Mouse (Mus musculus) megakaryocyte, embryonic 14.5 days (primary cell): ENCODE results near the gene Odf4. TPM values are rescaled to one million over a fixed set of nuclear protein-coding genes. Genes with fewer than 3 reads are reported as not detected.
"Not testable (repeated sequence)": the region's sequence is repeated elsewhere in the genome, so short reads cannot be mapped to it uniquely, and the experiment has no call there.

Experiments
- H3K27me3 ChIP-seq: replicated peaks from 2 replicates; pipeline ENCODE3; 2012; ENCODE audit warnings: inconsistent platforms
- H3K36me3 ChIP-seq: replicated peaks from 2 replicates; pipeline ENCODE3; 2012; ENCODE audit warnings: low read length, inconsistent platforms, mixed read lengths
- H3K4me1 ChIP-seq: 2 replicates; pipeline ENCODE4 v1.6.1; 2012; ENCODE audit warnings: inconsistent platforms
- H3K4me3 ChIP-seq: replicated peaks from 2 replicates; pipeline ENCODE3; 2012; ENCODE audit warnings: moderate library complexity, mild to moderate bottlenecking, inconsistent platforms
- H3K9me3 ChIP-seq: 2 replicates; pipeline ENCODE4 v1.6.1; 2012; ENCODE audit warnings: inconsistent platforms
- FLI1 ChIP-seq: IDR thresholded peaks from 2 replicates; pipeline ENCODE4 v1.6.1; 2012; ENCODE audit warnings: low read length, inconsistent platforms, mixed read lengths
- GATA1 ChIP-seq: IDR thresholded peaks from 3 replicates; pipeline ENCODE4 v1.6.1; 2012; ENCODE audit warnings: mixed read lengths, low read length, inconsistent platforms, borderline replicate concordance
- polyA plus RNA-seq: library from polyadenylated mRNA; stranded (reverse); fragments of >175 nt; gene quantifications from 2 replicates; pipeline ENCODE4 v1.2.3, GENCODE M21; 2012; ENCODE audit warnings: low replicate concordance; ENCODE audit not compliant: insufficient read depth

Odf4 gene
- polyA plus RNA-seq, 1 experiment: not detected

DNA sequence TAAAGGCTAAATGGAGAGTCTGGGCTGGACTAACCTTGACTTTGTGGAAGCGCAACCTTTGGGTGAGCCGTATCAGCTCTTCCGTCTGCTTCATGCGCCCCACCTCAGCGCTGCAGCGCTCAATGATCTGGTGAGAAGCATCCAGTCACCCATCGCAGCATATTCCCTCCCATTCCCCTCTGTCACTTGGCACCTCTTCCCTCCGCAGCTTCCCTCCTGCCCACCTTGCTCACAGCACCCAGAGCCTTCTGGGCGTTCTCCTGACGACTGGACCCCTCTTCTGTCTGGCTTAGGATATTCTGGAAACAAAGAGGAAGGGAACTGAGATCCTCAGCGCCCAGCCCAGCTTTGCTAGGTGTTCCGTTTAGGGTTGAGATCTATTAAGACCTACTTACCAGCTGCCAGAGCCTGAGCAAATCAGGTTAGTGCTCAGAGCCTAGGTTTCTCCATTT lies 20.7 kb upstream of the Odf4 start:
- H3K4me3 ChIP-seq: no peak overlapping the region
- H3K27me3 ChIP-seq: peaks cover 40% of the 10 kb centered on the region
- H3K4me1 ChIP-seq: peaks cover 6% of the 10 kb centered on the region; the same call in 1 of the 2 replicates
- peaks cover 5% of the 10 kb centered on the region for H3K36me3 ChIP-seq
- TF ChIP-seq GATA1 (no peak), FLI1 (no peak)
- peaks cover 8% of the 10 kb centered on the region; the same call in 1 of the 2 replicates for H3K9me3 ChIP-seq

DNA sequence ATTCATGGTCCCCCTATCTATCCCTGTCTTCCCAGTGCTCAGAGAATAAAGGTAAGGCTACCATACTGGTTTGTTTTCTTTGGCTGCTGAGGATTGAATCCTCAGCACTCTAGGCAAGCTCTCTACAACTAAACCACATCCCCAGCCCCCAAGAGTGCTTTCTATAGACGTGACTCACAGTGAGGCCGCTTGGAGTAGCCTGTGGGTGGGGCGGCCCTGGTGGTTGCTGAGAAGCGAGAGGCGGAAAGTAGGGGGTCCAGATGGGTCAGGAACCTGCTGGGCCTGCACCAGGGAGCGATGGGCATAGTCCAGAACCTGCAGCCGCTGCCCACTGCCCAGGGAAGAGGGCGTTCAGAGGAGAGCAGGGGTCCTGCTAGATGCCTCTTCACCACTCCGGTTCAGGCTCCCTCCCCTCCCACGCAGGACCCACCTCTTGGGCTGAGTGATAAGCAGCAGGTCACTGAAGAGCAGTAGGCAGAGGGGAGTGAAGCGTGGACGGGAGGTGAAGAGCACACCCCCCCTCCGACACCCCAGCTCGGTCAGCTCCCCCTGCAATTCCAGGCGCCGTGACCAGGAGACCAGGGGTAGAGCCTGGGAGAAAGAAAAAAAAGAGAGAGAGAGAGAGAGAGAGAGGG lies 20.0 kb upstream of the Odf4 start:
- H3K36me3 ChIP-seq: peaks cover 5% of the 10 kb centered on the region
- H3K27me3 ChIP-seq: peaks cover 37% of the 10 kb centered on the region
- H3K4me1 ChIP-seq: peaks cover 6% of the 10 kb centered on the region; the same call in 1 of the 2 replicates
- peaks cover 8% of the 10 kb centered on the region; the same call in 1 of the 2 replicates for H3K9me3 ChIP-seq
- no peak overlapping the region for H3K4me3 ChIP-seq
- no peak for TF ChIP-seq FLI1
- no peak for TF ChIP-seq GATA1

- no peak for TF ChIP-seq GATA1
- no peak for TF ChIP-seq FLI1
- Histone ChIP-seq H3K4me3 (no peak overlapping the region), H3K4me1 (peaks cover 6% of the 10 kb centered on the region), H3K9me3 (peaks cover 8% of the 10 kb centered on the region; the same call in 1 of the 2 replicates), H3K27me3 (peaks cover 28% of the 10 kb centered on the region), H3K36me3 (peaks cover 5% of the 10 kb centered on the region)
Observed at GRCm38 (mm10) chr11:68946001-68946400, 19.1 kb upstream of the Odf4 start.

- Histone ChIP-seq H3K27me3 (peaks cover 28% of the 10 kb centered on the region), H3K9me3 (peaks cover 8% of the 10 kb centered on the region; the same call in 1 of the 2 replicates), H3K4me3 (no peak overlapping the region), H3K4me1 (peaks cover 11% of the 10 kb centered on the region), H3K36me3 (peaks cover 5% of the 10 kb centered on the region)
- TF ChIP-seq FLI1: no peak
Observed at GRCm38 (mm10) chr11:68945245-68945644, 18.4 kb upstream of the Odf4 start.

DNA sequence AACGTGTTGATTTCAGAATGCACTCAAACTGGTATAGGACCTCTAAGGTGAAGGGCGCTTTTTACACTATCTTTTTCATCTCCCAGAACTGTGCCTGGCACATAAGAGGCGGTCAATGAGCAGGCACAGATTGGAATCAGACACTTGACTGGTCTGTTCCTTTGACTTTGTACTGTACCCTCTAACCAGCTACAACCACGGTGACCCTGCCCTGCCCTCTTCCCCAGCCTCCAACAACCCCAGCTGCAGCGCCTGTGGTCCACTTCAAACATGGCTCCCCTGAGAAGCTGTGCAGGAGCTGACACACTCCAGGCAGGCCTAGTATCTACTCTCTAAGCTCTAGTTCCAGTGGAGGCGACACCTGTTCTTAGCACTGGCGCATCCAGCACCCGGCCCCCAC lies 15.8 kb upstream of the Odf4 start:
- peaks cover 24% of the 10 kb centered on the region for H3K4me1 ChIP-seq
- peaks cover 23% of the 10 kb centered on the region for H3K27me3 ChIP-seq
- TF ChIP-seq GATA1 (no peak), FLI1 (no peak)
- H3K9me3 ChIP-seq: peaks cover 8% of the 10 kb centered on the region; the same call in 1 of the 2 replicates
- H3K4me3 ChIP-seq: no peak overlapping the region
- peaks cover 5% of the 10 kb centered on the region for H3K36me3 ChIP-seq

GRCm38 (mm10) chr11:68940516-68940915 lies 13.6 kb upstream of the Odf4 start:
- Histone ChIP-seq H3K36me3 (peaks cover 5% of the 10 kb centered on the region), H3K27me3 (peaks cover 8% of the 10 kb centered on the region), H3K4me1 (peaks cover 20% of the 10 kb centered on the region), H3K9me3 (peaks cover 8% of the 10 kb centered on the region; the same call in 1 of the 2 replicates), H3K4me3 (peak overlapping the region; percentile 90)
- no peak for TF ChIP-seq GATA1
- no peak for TF ChIP-seq FLI1

DNA sequence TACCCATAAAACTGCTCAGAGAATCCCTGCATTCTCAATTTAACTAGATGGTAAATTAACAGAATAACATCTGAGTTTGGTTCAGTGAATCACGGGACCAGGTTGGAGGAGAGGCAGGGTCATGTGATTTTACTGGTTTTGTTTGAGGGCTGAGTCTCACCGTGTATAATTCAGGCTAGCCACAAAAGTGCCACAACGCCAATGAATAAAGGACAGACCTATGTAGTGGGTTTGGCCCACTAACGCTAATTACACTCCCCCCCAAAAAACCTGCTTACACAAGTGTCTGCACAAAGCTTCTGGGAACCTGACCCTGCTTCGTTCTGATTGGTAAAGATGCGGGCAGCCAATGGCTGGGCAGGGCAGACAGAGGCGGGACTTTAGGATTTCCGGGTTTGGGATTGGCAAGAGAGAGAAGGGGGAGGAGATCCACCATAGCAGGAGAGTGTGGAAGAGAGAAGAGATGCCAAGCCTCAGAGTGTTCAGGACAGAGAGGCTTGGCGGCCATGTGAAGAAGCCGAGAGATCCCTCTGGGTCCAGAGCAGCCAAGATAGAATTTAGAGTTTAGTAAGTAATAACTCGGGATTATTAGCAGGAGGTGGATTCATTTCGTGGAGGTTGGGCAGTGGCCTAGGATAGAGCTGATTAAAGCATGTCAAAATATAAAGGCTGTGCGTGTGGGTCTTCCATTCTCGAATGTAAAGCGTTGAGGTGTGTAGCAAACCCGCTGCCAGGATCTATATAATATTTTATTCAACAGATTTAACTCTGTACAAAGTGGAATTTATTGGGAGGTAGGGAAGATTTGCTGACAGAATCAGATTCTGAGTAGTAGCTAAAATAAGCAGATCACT lies 12.8 kb upstream of the Odf4 start:
- Histone ChIP-seq H3K4me1 (peaks cover 22% of the 10 kb centered on the region), H3K9me3 (peaks cover 5% of the 10 kb centered on the region; the same call in 1 of the 2 replicates), H3K4me3 (peak overlapping the region; percentile 90), H3K27me3 (peaks cover 6% of the 10 kb centered on the region), H3K36me3 (peaks cover 2% of the 10 kb centered on the region)
- TF ChIP-seq FLI1 (no peak), GATA1 (no peak)

DNA sequence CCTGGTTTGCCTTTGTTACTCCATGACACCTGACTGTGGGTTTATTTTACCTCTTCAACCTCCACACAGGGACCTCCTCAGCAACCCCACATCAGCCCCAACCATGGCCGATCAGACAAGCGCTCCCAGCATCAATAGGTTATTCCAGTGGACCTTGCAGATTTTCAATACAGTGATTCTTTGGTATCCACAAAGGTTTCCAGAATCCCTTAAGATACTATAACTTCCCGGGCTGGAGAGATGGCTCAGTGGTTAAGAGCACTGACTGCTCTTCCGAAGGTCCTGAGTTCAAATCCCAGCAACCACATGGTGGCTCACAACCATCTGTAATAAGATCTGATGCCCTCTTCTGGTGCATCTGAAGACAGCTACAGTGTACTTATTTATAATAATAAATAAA lies 10.1 kb upstream of the Odf4 start:
- H3K4me1 ChIP-seq: peaks cover 27% of the 10 kb centered on the region
- not testable (repeated sequence) for H3K4me3 ChIP-seq, H3K36me3 ChIP-seq, H3K27me3 ChIP-seq, H3K9me3 ChIP-seq

DNA sequence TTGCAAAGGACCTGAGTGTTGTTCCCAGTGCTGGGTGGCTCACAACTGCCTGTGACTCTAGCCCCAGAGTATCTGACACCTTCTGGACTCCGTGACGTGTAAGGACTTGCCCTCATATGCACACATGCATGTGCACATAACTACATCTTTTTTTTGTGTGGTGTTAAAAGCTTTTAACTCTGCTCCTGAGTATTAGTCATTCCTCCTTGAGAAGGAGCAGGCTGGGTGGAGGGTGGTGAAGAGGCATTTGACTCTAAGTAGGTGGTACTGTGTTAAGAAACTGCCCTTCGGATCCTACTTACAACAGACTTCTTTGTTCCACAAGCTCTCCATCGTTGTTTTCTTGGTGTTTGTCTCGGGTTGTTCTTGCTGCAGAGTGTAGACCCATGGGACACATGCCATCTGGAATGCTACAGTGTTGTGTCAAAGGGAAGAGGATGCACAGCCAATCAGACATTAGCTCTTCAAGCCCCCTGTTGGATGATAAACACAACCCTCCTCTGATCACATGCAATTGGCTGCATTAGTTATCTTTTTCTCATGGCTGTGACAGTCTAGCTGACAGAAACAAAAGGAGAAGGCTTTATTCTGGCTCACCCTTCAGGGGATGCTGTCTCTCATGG lies 7.1 kb upstream of the Odf4 start:
- H3K36me3 ChIP-seq: no peaks in the 10 kb centered on the region
- no peak for TF ChIP-seq GATA1
- no peak for TF ChIP-seq FLI1
- H3K4me1 ChIP-seq: peaks cover 11% of the 10 kb centered on the region
- no peaks in the 10 kb centered on the region for H3K9me3 ChIP-seq
- H3K4me3 ChIP-seq: no peak overlapping the region
- H3K27me3 ChIP-seq: peaks cover 4% of the 10 kb centered on the region

GRCm38 (mm10) chr11:68929947-68930346 lies 3.1 kb upstream of the Odf4 start:
- Histone ChIP-seq H3K27me3 (peaks cover 17% of the 10 kb centered on the region), H3K4me1 (peaks cover 14% of the 10 kb centered on the region), H3K4me3 (no peak overlapping the region), H3K36me3 (no peaks in the 10 kb centered on the region), H3K9me3 (no peaks in the 10 kb centered on the region)
- no peak for TF ChIP-seq GATA1
- no peak for TF ChIP-seq FLI1
